Mouse (Mus musculus) gastrocnemius, adult 18-20 months (tissue): ENCODE data around the gene Slc9a2. TPM values are rescaled to one million over a fixed set of nuclear protein-coding genes. Genes with fewer than 3 reads are reported as not detected.
"Not testable (repeated sequence)": the region's sequence is repeated elsewhere in the genome, so short reads cannot be mapped to it uniquely, and the experiment has no call there.

Experiments used
- DNase-seq: peaks from one replicate; pipeline ENCODE4 v3.0.0; 2021; ENCODE audit warnings: low spot score
- total RNA-seq, 2 experiments: library from RNA; stranded (reverse); gene quantifications; 2 replicates each; pipeline ENCODE4 v1.2.3; 2021

Gene Slc9a2
- total RNA-seq, 2 experiments from 2014 or later: 17.9 to 25.5 TPM

- no peak for DNase-seq
These were observed 16.1 kb downstream of the Slc9a2 start for GRCm38 (mm10) chr1:40696436-40696835.

GRCm38 (mm10) chr1:40705099-40705498, 24.7 kb downstream of the Slc9a2 start:
- DNase-seq: no peak

GRCm38 (mm10) chr1:40714950-40715349, 34.6 kb downstream of the Slc9a2 start:
- peak; percentile 41 for DNase-seq

DNA sequence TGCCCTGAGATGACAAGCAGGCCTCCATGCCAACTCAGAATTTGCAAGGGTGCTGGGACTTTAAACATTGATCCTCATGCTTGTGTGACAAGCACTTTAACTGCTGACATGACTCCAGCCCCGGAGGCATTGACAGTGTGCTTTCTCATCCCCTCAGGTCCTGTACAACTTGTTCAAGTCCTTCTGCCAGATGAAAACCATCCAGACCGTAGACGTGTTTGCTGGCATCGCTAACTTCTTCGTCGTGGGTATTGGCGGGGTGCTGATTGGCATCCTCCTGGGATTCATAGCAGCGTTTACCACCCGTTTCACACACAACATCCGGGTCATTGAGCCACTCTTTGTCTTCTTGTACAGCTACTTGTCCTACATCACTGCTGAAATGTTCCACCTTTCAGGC, 45.7 kb downstream of the Slc9a2 start:
- DNase-seq: peak; percentile 63

- peak; percentile 53 for DNase-seq
These were observed 47.0 kb downstream of the Slc9a2 start for GRCm38 (mm10) chr1:40727404-40727803.

GRCm38 (mm10) chr1:40728636-40729035, 48.3 kb downstream of the Slc9a2 start:
- no peak for DNase-seq

DNA sequence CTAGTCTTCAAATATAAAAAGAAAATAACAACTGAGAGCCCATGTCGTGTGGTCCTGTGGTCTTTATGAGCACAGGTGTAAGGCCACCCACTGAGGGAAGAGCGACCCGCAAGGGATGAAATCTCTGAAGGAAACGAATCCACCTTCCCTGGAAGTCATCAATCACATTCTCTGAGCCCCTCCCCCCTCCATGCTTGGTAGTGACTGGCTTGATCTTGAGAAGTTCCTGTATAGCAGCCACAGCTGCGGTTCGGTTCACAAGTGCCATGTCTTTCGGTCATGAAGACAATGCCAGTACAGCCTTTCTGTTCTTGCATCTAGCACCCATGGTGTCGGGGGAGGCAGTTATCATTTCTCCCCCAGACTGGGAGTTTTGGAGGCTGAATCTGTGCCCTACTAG, 57.3 kb downstream of the Slc9a2 start:
- no peak for DNase-seq

- not testable (repeated sequence) for DNase-seq
These were observed 57.9 kb downstream of the Slc9a2 start for GRCm38 (mm10) chr1:40738246-40738645.

DNA sequence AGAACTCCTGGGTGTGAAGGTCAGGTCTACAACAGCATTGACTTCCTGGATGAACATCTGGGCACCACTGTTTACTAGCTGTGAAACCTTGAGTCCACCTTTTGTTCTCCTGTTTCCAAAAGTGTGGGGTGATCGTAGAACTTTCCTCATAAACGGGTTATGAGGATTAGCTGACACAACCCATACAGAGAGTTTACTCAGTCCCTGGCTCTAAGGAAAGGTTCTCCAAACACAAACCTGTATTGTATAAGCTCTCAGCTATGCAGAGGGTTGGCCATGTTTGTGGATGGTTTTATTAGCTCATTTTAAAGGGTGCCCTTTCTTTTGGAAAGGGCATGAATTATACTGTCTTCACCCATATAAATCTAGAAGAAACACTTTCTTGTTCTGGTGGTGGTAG, 60.4 kb downstream of the Slc9a2 start:
- no peak for DNase-seq

DNA sequence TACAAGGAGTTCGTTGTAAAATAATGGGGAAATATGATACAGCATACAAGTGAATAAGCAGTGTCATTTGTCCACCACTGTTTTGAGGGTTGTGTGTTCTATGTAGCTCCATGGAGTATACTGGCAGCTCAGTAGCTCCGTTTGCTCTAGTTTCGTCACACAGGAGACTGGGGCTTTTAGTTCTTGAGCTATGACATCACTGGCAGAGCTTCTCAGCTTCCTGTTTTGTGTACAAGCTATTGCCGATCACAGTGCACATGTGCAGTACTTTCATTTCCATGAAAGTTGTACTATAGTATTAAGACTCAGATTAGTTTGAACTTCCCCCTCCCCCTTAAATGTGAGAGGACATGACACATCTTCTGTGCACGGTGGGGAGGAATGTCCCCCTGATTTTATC, 65.7 kb downstream of the Slc9a2 start:
- DNase-seq: no peak

DNA sequence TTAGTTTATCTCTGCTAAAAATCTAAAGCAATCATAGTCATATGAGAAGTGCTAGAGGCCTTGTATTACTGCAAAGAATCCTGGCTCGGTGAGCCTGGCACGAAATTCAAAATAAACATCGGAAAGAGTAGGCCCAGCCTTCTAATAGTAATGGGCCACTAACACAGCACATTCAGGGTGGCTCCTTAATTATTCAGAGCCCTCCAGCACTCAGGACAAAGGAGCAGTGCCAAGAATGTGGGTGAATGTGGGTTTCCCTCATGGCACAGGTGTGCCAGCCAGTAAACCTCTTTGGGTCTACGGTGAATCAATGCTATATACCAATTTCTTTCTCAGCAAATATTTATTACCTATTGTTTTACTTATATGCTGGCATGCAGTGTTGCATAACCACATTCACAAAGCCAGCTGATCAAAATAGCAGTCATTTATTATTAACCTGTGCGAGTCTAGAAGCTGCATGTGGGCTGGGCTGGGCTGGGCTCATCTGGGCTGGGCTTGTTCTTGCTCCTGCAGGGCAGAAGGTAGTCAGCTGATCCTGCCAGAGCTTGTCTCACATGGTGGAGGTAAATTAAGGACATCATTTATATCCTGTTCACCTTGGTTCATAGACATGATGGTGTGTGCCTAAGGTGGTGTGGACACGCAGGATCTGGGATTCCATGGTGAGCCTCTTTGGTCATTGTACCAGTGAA, 79.5 kb downstream of the Slc9a2 start:
- no peak for DNase-seq

DNA sequence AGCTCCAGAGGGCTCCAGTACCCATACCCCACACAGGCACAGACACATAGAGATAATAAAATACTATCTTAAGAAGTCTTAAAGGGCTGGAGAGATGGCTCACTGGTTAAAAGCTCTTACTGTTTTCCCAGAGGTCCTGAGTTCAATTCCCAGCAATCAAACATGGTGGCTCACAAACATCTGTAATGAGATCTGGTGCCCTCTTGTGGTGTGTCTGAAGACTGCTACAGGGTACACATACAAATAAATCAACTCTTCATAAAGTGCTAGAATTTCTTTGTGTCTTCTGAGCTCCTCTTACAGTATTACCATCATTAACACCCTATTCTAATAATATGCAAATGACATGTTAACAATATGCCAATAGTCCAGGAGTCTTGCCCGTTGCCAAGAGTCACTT, 83.7 kb downstream of the Slc9a2 start:
- DNase-seq: no peak

GRCm38 (mm10) chr1:40764701-40765275, 84.4 kb downstream of the Slc9a2 start:
- no peak for DNase-seq

DNA sequence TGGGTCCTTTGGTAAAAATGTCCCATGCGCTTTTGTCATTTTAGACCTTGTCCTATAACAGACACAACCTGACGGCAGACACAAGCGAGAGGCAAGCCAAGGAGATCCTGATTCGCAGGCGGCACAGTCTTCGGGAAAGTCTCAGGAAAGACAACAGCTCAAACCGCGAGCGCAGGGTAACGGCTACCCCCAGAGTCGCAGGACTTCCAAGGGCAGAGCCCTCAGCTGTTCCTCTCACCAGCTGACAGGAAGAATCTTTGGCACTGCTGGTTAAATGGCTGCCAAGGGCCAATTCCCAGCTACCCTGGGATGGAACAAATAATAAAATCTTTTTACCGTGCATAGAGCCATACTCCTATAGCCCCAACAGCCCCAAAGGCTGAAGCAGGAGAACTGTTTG, 85.1 kb downstream of the Slc9a2 start:
- peak; percentile 56 for DNase-seq

- no peak for DNase-seq
These were observed 87.2 kb downstream of the Slc9a2 start for GRCm38 (mm10) chr1:40767588-40767987.

GRCm38 (mm10) chr1:40768606-40769005, 88.2 kb downstream of the Slc9a2 start:
- peak; percentile 67 for DNase-seq

GRCm38 (mm10) chr1:40769331-40769894, 89.0 kb downstream of the Slc9a2 start:
- no peak for DNase-seq

DNA sequence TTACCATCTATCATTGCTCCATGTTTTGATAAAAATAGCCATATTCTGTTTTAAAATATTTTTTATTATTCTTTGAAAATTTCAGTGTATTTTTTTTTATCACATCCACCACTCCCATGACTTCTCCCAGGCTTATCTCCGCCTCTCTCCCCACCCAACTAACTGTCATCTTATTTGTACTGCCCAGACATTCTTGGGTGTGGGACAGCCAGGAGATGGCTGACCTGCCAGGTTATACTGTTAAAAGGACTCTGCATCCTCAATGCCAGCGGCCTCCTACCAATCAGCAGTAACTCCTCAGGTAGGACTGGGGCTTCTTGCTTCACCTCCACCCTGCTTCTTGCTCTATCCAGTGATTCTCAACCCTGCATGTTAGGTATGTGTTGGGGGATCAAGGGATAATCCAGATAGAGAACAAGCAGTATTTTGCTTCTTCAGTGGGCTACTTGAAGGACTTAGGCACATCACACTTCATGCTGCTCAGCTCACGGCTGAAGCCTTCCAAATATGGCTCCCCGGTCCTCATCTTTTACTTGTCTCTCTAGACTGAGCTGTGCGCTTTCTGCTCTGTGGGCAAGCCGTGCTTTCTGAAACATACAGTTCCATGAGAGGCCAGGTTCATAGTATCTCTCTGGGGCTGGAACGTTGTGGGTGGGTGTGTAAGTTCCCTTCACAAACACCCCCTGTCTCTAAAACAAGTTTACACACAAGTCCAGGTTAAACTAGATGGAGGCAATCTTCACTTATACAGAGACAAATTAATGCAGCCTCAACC, 91.0 kb downstream of the Slc9a2 start:
- no peak for DNase-seq

DNA sequence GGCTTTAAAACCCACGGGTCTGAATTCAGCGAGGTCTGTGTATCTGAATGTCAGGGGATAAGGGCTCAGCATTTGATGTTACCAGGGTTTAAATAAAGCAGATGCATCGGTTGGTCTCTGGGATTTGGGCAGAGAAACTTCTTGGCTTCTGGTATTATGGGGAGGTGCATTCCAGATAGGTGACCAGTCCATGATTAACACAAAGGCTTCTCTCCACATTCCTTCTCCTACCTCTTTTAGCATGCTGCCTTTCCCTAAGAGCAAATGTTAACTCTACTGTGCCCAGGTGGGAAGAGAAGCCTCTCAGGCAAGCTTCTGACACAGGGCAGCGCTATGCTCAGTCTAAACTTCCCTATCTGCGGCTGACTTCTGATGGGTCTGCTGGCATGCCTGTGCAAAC, 92.9 kb downstream of the Slc9a2 start:
- DNase-seq: no peak

GRCm38 (mm10) chr1:40774040-40774439, 93.7 kb downstream of the Slc9a2 start:
- DNase-seq: no peak

DNA sequence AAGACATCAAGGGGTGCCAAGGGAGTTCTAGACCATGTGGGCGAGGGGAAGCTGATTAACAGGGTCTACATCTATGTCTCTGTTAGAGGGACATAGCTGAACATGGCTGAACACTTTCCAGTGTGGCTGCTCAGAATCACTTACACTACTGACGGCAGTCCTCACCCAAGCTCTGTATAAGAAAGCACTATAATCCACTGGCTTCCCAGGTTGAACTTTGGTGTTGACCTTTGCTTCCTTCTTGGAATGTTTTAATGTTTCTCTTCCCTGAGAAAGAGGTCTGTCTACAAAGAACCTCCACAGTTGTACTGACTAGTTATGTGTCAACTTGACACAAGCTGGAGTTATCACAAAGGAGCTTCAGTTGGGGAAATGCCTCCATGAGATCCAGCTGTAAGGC, 95.7 kb downstream of the Slc9a2 start:
- no peak for DNase-seq

- DNase-seq: no peak
These were observed 96.4 kb downstream of the Slc9a2 start for GRCm38 (mm10) chr1:40776763-40777162.
